In genomic region chr9:14654010-14654409, GRCm38 (mm10) we compare ENCODE assay signal across 17 mouse cellular contexts. TPM values are rescaled to one million over a fixed set of nuclear protein-coding genes. Genes with fewer than 3 reads are reported as not detected.
A peak's percentile ranks its signal among the peaks of the same experiment; 100 is the strongest.
DNase-seq lines count a peak whose midpoint lies in the region; TF ChIP-seq lines count a peak whose summit lies in the region.
"Had no signal": no experiment of that assay in that cellular context is flagged by ENCODE, and none has a peak within 500 bp of the region (broad histone marks: within the 10 kb centered on the region; RNA-seq: fewer than 3 reads in every experiment).

No protein-coding gene starts in this region.

- no peak for DNase-seq in layer of hippocampus, adult 2 months (ENCODE audit: low spot score in 2 of 2)
- DNase-seq in layer of hippocampus, postnatal 14 days (ENCODE audit: low spot score in 2 of 2) = no peak
- DNase-seq in 416B (ENCODE audit: low read depth) (peak; percentile 50), ZHBTc4 (ENCODE audit: low read depth, low spot score) (peak; percentile 65)
- peak; percentile 2 for DNase-seq in B cell, adult 2 months
- DNase-seq in left cerebral cortex, postnatal 36 days (ENCODE audit: low spot score in 2 of 2) = no peak
- no peak for DNase-seq in cerebellum, adult 18-20 months
- DNase-seq: adrenal gland, postnatal 10 days; heart, postnatal 36 days; kidney, postnatal 14 days; layer of hippocampus, postnatal 36 days; lung, postnatal 14 days; right cerebral cortex, postnatal 25 days had no signal

- H3K4me3 ChIP-seq in layer of hippocampus, adult 2 months = no peak overlapping the region
- H3K4me3 ChIP-seq: embryonic facial prominence, embryonic 15.5 days; forebrain, embryonic 13.5 days; limb, embryonic 12.5 days; midbrain, embryonic 13.5 days had no signal

- no peak overlapping the region for H3K27ac ChIP-seq in layer of hippocampus, adult 2 months
- H3K27ac ChIP-seq: embryonic facial prominence, embryonic 15.5 days; forebrain, embryonic 13.5 days; limb, embryonic 12.5 days; midbrain, embryonic 13.5 days had no signal

- TF ChIP-seq CTCF in layer of hippocampus, adult 2 months (conservative IDR thresholded peaks at IDR 0.05) = peak; percentile 63

- intact Hi-C loops in left cerebral cortex, postnatal 36 days (cut with DNase I) = no loop called here

RNA-seq across cellular contexts. Expression of gene Amotl1, which starts 9.2 kb away (rescaled TPM):
- total RNA-seq in layer of hippocampus, adult 2 months (2021) = 10 to 100 TPM; 11.8 to 15.8 TPM
- 10 to 100 TPM; 19.1 to 25.1 TPM for total RNA-seq in layer of hippocampus, postnatal 14 days (2021)
- total RNA-seq in left cerebral cortex, postnatal 36 days (2021) = 10 to 100 TPM; 14.6 to 16.9 TPM

Comparison
In these comparisons a context has a peak if more than half of its experiments do, and no peak if none do; other contexts are left out.
1. DNase-seq: peak in 416B (single experiment), B cell, adult 2 months (2 of 2) and ZHBTc4 (single experiment); none in layer of hippocampus, adult 2 months (0 of 2), layer of hippocampus, postnatal 14 days (0 of 2), left cerebral cortex, postnatal 36 days (0 of 2) and cerebellum, adult 18-20 months (0 of 2).